Mouse (Mus musculus) brain, adult 2 months (tissue): ENCODE results near the gene Hgd.

Source experiments
- DNase-seq: peaks from one replicate; pipeline ENCODE4 v3.0.0; 2011; ENCODE audit warnings: low read depth, low spot score

Hgd gene

DNA sequence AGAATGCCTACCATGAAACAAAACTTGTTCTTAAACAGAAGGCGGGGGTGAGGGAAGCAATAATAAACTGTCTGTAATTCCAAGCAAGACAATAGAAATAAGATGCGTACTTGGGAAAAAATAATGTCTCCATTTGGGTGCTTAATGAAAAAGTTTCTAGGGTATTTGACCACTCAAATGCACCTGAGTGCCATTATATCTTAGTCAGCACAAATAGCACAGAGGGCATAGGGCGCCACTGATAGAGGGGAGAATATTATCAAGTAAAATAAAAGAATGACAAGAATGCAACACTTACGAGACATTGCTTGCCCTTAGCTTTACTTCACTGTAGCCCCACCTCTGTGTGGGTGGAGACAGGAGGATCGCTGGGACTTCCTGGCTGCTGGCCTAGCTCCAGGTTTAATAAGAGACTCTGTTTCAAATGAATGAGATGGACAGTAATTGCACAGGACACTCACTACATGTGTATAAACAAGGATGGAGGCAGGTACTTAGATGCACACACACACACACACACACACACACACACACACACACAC lies 85.5 kb downstream of the Hgd start:
- DNase-seq = no peak

DNA sequence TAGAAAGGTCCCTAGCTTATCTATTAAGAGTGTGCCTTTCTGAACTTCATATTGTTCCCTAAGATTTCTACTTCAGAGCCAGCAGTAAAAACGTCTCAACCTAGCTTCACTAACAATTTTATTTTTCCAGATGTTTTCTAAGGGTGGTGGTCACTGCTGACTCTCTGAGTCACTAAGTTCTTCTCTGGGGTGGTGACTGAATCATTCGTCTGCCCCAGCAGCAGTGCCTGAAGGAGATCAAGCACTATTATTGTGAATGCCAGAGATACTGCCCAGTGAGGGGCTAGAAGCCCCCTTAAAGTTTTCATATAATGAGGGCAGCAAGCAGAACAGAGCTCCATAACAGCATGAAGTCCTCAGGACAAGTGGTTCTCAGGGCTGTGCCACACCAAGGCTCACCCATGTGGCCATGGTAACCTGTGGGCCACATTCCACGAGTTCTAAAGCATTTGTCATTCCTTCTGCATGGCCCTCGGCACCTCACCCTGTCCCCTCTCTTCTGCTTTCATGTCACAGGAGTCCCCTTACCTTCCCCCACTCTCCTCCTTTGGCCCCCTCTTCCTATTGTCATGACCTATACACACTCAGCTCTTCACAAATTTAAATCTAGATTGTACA lies 90.8 kb downstream of the Hgd start:
- no peak for DNase-seq

- no peak for DNase-seq
Observed at GRCm38 (mm10) chr16:37675326-37675725, 95.4 kb downstream of the Hgd start.

DNA sequence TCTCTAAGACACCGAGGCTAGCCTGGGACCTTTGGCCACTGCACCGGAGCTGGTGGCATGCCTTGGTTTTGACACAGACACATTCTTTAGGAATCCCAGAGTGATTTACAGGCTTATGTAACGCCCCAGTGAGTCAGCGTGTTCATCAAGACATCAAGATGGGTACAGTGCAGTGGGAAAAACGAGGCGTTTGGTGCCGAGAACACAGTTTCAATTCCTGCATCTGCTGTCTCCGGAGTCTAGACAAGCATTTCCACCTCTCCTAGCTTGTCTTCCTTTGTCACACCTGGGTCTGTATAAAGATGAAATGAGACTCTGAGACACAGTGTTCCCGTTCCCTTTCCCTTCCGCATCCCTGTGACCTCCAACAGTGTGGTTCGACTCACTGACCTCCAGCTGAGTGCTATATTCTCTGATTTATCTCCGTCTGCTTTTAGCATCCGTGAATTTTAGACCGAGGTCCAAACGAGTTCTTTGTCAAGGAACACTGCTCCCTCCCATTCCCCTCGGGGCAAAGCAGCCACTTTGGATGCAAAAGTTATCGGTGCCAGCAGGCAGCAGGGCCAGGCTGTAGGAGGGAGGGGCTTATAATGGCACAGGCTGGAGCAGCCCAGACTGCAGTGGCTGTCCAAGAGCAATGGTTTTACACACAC lies 96.2 kb downstream of the Hgd start:
- DNase-seq = peak; percentile 93

DNA sequence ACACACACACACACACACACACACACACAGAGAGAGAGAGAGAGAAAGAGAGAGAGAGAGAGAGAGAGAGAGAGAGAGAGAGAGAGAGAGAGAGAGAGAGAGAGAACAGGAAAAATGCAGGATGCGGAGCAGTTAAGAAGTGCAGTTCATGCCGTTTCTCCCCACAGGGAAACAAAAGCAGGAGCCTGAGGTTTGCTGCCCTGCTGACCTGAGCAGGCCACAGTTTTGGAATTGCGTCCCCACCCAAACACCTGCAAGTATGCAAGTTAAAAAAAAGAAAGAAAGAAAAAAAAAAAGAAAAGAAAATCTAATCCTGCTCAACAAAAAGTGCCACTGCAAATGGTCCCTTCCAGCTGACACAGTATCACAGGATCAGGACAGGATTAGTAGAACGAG lies 96.7 kb downstream of the Hgd start:
- no peak for DNase-seq

DNA sequence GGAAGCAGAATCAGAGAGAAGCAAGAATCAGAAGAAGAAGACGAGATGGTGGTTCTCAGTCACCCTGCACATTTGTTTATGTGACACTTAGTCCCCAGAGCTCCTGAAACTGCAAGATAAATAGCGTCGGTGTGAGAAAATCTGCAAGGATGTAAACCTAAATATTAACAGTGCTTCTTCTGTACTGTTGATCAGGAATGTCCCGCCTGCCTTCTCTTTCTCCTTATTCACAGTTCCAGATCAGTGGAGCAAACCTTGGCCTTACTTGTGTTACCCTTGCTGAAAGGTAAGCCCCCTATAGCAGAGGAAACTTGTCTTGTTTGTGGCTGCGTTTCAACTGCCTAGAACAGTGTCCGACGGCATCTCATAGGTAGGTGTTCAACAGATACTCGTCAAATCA lies 97.6 kb downstream of the Hgd start:
- DNase-seq = no peak

- DNase-seq = peak; percentile 53
Observed at GRCm38 (mm10) chr16:37680216-37680615, 100.3 kb downstream of the Hgd start.

GRCm38 (mm10) chr16:37680831-37681230 lies 100.9 kb downstream of the Hgd start:
- peak; percentile 72 for DNase-seq
